Mouse (Mus musculus): Measurements from ENCODE around the gene Gm8439. TPM values are rescaled to one million over a fixed set of nuclear protein-coding genes. Genes with fewer than 3 reads are reported as not detected.

Gene Gm8439
- total RNA-seq, 4 experiments from 2014 or later: not detected

- DNase-seq (ENCODE audit: low spot score): peak; percentile 48
Observed at GRCm38 (mm10) chr4:120612304-120613080, 23.9 kb downstream of the Gm8439 start.

- peak; percentile 82 for DNase-seq (ENCODE audit: low spot score)
Observed at GRCm38 (mm10) chr4:120613691-120614329, 25.3 kb downstream of the Gm8439 start.

GRCm38 (mm10) chr4:120614644-120615043 is 26.1 kb downstream of the Gm8439 start:
- peak; percentile 11 for DNase-seq (ENCODE audit: low spot score)

GRCm38 (mm10) chr4:120615528-120616081 is 27.1 kb downstream of the Gm8439 start:
- peak; percentile 54 for DNase-seq (ENCODE audit: low spot score)

- DNase-seq (ENCODE audit: low spot score): no peak
Observed at GRCm38 (mm10) chr4:120616199-120617025, 27.9 kb downstream of the Gm8439 start.

GRCm38 (mm10) chr4:120627728-120628127 is 39.2 kb downstream of the Gm8439 start:
- no peak for DNase-seq (ENCODE audit: low spot score)

GRCm38 (mm10) chr4:120630218-120630931 is 41.8 kb downstream of the Gm8439 start:
- DNase-seq (ENCODE audit: low spot score): no peak

- no peak for DNase-seq (ENCODE audit: low spot score)
Observed at GRCm38 (mm10) chr4:120631828-120632227, 43.3 kb downstream of the Gm8439 start.

- no peak for DNase-seq (ENCODE audit: low spot score)
Observed at GRCm38 (mm10) chr4:120635351-120635750, 46.8 kb downstream of the Gm8439 start.

- no peak for DNase-seq (ENCODE audit: low spot score)
Observed at GRCm38 (mm10) chr4:120641946-120642345, 53.4 kb downstream of the Gm8439 start.

GRCm38 (mm10) chr4:120643899-120644298 is 55.4 kb downstream of the Gm8439 start:
- no peak for DNase-seq (ENCODE audit: low spot score)

- no peak for DNase-seq (ENCODE audit: low spot score)
Observed at GRCm38 (mm10) chr4:120649369-120650207, 61.0 kb downstream of the Gm8439 start.

GRCm38 (mm10) chr4:120650208-120650592 is 61.7 kb downstream of the Gm8439 start:
- no peak for DNase-seq (ENCODE audit: low spot score)

- no peak for DNase-seq (ENCODE audit: low spot score)
Observed at GRCm38 (mm10) chr4:120655898-120656297, 67.4 kb downstream of the Gm8439 start.

Other genes starting within 250 kb of the Gm8439 start
- gene Scmh1, start 183.5 kb upstream of the Gm8439 start, total RNA-seq (2022): 10 to 100 TPM; 58.6 to 65.6 (median 61.3) TPM
- gene Slfnl1, start 56.5 kb upstream of the Gm8439 start, total RNA-seq (2022): under 1 TPM in 3 of 4 experiments, not detected in 1; 0.14 to 0.35 (median 0.16) TPM
- 10 to 100 TPM; 27.7 to 31.2 (median 28.0) TPM for gene Ctps, start 18.5 kb upstream of the Gm8439 start, total RNA-seq (2022)
- gene Cited4, start 77.8 kb downstream of the Gm8439 start, total RNA-seq (2022): 10 to 100 TPM; 26.2 to 42.1 (median 32.5) TPM
- 1 to 10 TPM; 1.6 to 2.4 (median 2.2) TPM for gene Kcnq4, start 159.9 kb downstream of the Gm8439 start, total RNA-seq (2022)
- gene Nfyc, start 242.8 kb downstream of the Gm8439 start, total RNA-seq (2022): 10 to 100 TPM; 52.4 to 55.1 (median 54.4) TPM